Mouse (Mus musculus) lung, postnatal 0 days (tissue): ENCODE results near the gene Gm9046.
"Not testable (repeated sequence)": the region's sequence is repeated elsewhere in the genome, so short reads cannot be mapped to it uniquely, and the experiment has no call there.

Experiments used
- CTCF ChIP-seq: IDR thresholded peaks from 2 replicates; pipeline ENCODE4 v1.5.1; 2016; ENCODE audit warnings: antibody characterized with exemption, mild to moderate bottlenecking
- EP300 ChIP-seq: IDR thresholded peaks from 2 replicates; pipeline ENCODE4 v1.6.1; 2016; ENCODE audit warnings: antibody characterized with exemption, mild to moderate bottlenecking, control low read depth

DNA sequence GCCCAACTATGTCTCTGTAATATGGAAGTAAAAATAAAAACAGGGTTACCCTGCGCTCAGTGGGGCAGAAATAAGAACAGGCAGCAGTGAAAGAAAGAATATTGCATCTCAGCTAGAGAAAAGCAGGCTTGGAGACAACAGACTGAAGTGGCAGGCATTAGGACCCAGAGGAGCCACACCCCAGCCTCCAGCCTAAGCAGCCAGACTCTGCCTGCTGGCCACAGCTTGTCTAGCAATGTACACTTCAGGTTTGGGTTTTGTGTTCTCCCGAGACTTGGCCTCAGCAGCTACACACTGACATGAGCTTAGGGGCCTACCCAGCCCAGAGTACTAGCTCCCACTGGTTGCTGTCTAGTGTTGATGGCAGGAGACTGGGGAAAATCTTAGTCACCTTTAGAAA lies 40.9 kb downstream of the Gm9046 start:
- not testable (repeated sequence) for TF ChIP-seq CTCF, EP300
